Mouse (Mus musculus) kidney, postnatal 10 days (tissue): ENCODE data around the gene Tarbp1.
"Not testable (repeated sequence)": the region's sequence is repeated elsewhere in the genome, so short reads cannot be mapped to it uniquely, and the experiment has no call there.

Experiments used
- DNase-seq: peaks from one replicate; pipeline ENCODE4 v3.0.0; 2021; ENCODE audit warnings: mixed read lengths

Tarbp1 gene

DNA sequence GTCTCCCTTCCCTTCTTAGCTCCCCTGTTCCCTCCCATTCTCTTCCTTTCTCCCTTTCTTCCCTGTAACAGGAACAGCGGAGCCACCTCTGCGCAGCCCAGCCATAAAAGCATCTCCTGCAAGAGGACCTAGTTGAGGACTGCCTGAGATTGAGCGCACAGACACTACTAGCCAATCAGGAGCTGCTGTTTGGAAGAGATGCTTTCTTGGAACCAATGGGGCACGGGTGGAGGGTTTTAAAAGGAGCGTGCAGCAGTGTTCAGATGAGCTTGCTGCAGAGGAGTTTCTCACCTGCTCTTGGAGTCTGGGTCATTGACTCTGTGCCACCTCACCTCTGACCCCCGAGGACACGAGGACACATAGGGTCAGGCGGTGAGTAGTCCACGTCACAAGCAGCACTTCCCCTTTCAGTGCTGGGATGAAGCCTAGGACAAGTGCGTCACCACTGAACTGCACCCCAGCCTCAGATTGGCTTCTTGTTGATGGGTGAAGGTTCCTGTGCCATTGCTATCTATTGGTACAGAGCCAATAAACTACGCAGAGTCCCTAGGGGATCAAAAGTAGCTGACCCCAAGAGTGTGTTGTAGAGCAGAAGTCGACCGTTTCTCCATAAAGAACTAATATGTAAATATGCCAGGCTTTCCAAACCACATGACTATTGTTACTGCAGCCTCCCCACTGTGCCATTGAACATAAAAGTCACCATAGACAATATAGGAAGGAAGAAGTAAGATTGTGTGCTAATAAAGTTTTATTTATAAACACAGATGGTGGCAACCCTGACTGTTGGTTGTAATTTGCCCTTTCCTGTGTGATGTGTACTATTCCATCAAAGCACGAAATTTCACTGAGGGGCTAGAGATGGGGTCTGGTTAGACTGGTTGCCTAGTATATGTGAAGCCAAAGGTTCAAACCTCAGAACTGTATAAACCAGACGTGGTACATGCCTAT lies 19.6 kb upstream of the Tarbp1 start:
- no peak for DNase-seq

DNA sequence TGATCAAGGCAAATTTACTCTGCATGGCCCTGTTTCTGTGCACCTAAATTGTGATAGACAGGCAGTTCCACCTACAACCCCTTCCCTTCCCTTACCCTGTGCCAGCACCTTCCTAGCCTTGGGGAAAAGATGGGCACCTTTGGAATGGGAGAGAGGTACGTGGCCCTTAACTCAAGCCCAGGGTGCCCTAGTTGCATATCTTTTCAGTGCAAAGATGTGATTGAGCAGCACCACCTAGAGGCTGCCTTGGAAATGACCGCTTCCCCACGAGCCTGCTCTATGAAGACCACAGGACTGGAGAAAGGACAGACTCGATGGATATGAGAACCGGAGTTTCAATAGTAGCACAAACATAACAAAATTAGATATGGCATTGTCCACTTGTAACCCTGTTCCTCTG lies 8.1 kb upstream of the Tarbp1 start:
- DNase-seq, result peak; percentile 87

DNA sequence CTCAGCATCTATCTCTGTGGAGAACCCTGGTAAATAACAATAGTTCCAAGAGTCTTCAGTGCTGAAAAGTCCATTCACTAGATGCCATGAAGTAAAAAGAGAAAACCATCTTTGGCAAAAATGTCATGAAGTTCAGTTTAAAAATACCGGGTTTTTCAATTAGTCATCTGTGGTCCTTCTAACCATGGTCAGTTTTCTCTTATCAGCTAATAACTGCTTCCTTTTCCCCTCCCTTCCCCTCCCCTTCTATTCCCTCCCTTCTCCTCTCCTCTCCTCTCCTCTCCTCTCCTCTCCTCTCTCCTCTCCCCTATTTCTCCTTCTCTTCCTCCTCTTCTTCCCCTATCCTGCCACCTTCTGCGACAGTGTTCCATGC lies 7.5 kb upstream of the Tarbp1 start:
- no peak for DNase-seq

DNA sequence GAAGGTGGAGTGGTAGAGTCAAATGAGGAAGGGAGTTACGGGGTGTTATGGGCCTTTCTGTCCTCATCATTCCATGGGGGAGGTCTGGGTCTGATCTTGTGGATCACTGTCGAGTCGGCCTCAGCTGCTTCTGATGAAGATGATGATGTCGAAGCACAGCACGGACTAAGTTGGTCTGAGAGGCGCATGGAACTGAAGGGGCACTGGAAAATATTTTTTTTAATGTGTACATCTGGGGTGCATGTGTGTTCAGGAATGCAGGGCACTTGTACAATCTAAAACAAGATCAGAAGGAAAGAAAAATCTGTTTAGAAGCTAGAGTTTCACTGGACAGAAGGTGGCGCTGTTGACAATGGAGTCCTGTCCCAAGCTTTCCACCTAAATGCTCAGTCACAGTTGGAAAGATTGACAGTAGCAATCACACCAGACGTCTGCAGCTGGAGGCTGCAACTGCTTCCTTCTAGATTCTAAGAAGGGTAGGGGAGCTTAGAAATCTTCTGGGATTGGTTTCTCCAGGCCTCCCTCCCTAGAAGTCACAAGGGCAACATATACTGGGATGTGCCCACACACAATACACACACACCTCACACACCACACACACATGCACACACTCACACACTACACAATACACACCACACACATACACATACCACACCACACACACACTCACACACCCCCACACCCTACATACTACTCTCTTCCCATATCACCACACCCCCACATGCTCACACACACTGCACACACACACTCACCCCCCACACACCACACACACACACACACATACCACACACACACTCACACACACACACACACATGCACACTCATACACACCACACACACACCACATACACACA lies 6.9 kb upstream of the Tarbp1 start:
- DNase-seq, result peak; percentile 81

DNA sequence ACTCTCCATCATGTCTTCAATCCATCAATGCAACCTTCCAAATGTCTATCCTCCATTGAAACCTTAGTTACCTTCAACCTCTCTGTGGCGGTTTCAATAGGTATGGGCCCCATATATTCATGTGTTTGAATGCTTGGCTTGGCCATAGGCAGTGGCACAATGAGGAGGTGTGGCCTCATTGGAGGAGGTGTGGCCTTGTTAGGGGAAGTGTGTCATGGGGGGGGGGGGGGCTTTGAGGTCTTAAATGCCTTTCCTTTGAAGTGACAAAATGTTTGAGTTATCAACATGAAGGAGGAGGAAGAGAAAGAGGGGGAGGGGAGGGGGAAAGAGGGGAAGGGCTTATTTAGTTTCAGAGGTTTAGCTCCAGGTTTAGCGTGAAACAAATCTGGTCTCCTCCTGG lies 5.5 kb upstream of the Tarbp1 start:
- no peak for DNase-seq

DNA sequence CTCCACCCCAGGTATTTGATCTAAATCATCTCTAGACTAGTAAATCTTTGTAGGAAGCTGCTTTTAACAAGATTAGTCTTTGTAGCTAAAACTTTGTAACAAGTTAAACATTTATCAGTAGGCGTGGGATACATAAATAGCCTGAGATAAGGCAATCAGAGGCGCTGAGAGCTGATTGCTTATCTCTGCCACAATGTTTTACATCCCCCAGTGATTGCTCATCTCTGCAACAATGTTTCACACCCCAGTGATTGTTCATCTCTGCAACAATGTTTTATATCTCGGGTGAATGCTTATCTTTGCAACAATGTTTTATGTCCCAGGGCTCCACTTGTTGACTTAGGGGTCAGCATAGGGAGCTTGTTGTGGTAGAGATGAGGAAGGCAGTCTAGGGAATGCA lies 3.8 kb upstream of the Tarbp1 start:
- DNase-seq, result no peak

DNA sequence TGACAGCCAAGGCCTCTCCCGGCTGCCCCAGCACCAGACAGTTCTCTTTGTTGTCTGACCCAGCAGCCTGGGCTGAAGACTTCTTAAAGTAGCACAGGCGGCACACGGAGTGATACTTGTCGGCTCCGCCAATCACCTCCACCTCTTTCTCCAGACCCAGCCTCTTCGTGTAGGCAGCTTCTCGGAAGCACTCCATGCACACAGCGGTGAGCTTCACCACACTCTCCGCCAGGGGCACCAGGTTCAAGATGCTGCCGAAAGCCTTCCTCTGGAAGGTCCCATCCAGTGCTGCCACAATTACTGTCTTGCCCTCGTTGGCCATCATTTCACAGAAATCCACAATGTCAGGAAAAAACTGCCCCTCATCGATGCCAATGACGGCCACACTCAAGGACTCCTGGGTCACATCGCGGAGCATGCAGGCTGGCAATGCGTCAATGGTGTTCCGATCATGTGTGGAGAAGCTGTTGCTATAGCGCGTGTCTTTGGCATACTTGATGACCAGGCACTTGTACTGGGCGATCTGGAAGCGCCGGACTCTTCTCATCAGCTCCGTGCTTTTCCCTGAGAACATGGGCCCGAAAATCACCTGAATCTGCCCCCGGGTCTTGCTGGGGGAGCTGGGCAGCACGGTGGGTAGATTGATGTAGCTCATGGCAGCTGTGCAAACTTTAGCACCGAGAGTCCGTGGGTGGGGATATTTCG lies 1.4 kb upstream of the Tarbp1 start:
- DNase-seq, result not testable (repeated sequence)

DNA sequence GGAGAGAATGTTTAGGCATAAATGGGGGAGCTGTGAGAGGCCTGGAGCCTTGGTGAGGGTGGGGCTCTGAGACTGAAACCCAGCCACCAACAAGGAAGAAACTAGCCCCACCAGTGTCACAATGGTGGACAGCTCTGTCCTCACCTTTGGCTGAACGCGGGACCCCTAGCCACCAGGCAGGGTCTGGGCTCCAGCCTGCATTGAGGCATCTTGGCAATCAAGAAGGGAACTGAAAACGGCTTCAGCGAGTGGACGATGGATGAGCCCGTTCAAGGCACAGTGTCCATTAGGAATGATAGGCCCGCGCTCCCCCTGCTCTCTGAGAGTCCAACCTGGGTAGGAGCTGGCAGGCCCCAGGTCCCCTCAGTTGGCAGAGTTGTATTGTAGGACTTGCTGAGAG lies 873 bp upstream of the Tarbp1 start:
- DNase-seq, result not testable (repeated sequence)

DNA sequence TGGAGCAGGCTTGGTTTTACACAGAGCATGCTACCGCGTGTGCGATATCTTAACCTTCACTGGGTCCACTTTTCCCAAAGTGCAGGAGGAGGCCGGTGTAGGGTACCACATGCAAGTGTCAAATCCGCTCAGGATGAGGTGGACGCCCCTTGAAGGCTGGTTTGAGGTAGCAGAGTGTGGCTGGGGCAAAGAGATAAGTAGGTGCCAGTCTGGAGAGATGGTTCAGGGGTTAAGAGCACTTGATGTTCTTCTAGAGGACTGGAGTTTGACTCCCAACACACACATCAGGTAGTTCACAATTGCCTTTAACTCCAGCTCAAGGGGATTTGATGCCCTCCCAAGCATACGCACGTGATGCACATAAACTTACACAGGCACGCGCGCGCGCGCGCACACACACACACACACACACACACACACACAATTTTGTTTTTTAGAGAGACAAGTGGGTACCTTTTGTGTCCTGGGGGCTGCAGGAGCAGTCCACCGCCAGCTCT lies 1.0 kb downstream of the Tarbp1 start:
- DNase-seq, result no peak

DNA sequence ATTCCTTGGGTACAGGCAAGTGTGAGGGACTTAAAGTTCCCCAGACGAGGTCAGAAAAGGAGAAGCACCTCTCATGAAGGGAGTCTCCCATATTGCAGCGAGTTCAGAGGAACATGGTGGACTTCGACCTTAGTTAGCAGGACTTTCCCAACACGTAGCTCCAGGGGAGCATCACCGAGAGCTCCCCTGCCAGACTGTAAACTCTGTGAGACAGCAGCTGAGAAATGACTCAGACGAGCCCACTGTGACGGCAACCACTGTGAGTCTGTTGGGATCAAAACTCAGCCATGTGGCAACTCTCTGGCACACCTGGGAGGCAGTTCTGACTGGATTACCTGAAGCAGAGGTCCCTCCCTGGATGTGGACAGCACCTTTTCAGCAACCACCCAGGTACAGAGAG lies 10.8 kb downstream of the Tarbp1 start:
- DNase-seq, result no peak

DNA sequence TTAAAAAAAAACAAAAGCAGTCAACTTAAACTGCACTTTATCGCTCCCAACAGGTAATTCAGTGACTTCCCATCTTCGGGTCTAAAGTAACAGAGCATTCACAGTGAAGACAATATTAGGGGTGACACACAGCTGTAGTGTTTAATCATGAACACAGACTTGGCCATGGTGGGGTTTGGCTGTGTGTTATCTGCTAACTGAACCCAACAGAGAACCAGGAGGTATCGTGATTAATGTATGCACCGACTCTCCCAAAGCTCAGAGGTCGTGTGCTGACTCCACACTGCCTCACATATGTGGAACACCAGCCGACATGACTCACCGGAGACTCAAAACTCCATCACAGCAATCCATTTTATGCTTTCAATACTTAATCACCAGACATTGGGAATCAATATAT lies 13.1 kb downstream of the Tarbp1 start:
- DNase-seq, result no peak

DNA sequence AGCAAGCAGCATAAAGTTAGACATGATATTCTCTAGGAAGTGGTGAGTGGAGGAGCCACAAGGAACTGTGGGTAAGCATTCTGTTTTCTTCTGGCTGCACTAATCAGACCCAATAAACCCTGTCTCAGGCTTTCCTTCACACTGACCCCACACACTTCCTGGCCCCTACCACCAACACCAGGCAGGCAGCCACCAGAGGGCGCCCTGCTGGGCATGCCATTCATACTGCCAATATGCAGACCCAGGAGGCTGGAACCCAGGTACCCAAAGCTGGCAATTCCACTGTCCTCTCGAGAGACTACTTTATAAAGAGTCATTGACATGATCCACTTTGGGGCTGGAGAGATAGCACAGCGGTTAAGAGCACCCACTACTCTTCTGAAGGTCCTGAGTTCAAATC lies 14.6 kb downstream of the Tarbp1 start:
- DNase-seq, result peak; percentile 81

DNA sequence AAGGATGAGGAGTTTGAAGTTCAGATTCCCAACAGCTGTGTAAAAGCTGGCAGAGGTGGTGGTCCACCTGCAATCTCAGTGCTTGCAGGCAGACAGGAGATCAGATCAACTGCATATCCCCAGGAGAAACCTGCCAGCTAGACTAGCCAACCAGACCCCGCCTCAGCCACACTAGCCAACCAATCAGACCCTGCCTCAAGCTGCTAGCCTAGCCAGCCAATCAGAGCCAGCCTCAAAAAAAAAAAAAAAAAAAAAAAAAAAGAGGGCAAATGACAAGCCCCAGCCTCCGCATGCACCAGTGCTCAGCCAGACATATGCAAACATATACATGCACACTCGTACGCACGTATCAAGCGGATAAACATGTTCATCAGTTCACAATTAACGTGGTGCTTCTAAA lies 19.5 kb downstream of the Tarbp1 start:
- DNase-seq, result no peak

DNA sequence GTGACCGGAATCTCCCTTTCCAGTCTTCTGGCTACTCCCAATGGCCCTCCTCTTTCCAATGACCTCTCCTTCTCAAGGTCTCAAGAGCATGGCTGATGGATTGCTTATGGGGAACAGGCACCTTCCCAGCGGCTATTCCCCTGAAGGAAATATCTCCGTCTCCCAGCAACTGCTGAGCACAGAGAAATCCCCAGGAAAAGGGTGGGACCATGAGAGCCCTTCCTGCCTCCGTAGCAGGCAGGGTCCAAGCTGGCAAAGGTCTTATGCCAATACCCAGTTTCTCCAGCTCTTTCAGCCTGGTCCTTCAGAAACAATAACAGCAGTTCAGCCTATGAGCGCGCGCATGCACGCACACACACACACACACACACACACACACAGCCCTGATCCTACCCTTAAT lies 23.7 kb downstream of the Tarbp1 start:
- no peak for DNase-seq

DNA sequence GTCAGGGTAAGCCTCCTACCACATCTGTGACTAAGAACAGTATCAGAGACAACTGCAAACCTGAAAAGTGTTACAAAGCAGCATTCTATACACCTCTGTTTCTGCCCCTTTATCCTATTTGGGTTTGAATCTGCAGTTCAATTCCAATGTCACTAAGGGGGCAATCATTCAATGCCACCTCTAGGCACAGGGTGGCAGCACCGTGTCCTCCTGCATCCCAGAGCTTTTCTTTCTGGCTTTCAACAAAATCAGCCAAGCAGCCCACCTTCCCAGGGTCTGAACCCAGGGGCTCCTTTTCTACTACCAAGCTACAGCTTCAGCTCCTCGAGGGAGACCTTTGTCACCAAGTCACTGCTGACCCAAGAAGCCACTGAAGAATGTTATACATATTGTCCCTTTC lies 35.9 kb downstream of the Tarbp1 start:
- DNase-seq, result no peak

DNA sequence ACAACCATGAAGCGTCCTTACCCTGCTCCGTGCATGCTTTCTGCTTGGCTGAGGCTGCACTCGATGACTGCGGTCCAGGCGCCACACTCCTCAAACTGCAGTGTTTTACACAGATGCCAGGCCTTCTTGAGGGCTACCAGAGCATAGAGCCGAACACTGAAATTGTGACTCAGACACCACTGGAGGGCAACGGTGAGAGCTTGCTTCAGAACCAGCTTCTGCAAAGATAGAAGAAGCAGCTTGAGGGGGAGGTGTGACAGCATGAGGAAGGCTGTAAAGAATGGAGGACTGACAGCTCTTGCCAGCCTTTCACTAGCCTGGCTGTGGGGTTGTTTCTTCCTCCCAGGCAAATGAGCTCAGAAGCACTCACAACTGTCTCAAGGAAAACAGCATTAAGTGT lies 41.0 kb downstream of the Tarbp1 start:
- no peak for DNase-seq

DNA sequence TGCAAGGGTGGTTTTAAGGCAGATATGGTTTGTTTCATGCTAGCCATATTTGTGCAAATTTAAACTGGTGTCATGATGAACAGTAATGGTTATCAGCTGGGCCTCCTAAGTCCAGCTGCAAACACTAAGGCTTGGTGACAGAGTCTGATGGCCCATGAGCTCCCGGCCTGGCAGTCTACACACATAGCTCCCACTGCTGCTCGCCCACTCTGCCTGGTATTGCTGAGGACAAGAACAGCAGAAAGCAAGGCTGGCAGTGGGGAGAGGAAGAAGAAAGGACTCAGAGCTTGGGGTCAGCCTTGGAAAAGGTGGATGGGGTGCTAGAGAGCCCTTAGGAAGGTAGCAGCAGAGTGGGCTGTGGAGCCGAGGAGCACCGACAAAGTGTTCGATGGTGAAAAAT lies 45.2 kb downstream of the Tarbp1 start:
- DNase-seq, result no peak

DNA sequence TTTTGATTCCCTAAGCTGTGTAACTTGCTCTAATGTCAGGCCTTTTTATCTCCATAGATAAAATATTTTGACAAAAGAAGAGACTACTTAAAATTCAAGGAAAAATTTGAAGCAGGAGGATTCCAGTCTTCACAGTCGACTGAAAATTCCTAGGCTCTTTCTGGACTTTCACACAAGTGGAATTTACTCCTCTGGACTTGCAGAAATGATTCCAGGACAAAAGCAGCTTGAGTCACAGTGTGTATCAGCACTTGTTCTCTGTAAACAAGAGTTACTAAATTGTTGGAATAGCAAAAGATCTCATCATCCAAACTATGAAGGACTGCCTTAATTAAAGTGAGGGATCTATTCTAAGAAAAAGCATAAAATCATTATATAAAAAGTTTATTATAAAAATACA lies 49.9 kb downstream of the Tarbp1 start:
- no peak for DNase-seq

DNA sequence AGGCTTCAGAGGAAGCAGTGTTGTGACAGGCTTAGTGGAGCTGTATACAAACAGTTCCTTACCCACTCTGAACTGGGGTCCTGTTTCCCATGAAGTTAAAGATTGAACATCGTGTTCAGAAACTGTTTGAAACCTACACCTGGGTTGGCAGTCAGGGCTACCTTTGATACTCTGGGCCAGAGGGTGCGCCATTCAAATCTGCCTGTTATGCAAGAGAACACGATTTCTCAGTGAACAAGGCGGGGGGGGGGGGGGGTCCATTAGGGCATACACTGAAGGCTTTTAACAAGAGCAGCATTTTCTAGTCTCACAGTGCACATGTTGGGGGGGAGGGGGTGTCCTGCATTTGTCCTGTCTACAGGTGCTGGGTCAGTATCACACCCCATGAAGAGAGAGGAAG lies 50.7 kb downstream of the Tarbp1 start:
- peak; percentile 18 for DNase-seq

DNA sequence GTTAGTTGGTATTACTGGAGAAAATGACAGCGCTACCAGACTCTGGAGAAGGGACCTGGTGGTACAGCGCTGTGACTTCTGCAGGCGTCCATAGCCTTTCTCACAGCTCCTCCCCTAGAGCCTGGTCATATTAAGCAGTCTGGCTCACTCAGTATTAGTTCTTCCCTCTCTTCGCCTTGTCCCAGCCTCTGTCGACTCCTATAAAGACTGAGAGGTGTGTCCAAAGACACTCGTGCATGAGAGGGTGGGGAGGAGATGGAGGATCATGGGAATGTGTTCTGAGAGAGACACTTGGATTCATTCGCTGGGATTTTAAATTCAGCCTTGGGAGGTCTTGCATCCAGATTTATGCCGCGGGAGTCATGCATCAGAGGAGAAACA lies 52.0 kb downstream of the Tarbp1 start:
- no peak for DNase-seq

DNA sequence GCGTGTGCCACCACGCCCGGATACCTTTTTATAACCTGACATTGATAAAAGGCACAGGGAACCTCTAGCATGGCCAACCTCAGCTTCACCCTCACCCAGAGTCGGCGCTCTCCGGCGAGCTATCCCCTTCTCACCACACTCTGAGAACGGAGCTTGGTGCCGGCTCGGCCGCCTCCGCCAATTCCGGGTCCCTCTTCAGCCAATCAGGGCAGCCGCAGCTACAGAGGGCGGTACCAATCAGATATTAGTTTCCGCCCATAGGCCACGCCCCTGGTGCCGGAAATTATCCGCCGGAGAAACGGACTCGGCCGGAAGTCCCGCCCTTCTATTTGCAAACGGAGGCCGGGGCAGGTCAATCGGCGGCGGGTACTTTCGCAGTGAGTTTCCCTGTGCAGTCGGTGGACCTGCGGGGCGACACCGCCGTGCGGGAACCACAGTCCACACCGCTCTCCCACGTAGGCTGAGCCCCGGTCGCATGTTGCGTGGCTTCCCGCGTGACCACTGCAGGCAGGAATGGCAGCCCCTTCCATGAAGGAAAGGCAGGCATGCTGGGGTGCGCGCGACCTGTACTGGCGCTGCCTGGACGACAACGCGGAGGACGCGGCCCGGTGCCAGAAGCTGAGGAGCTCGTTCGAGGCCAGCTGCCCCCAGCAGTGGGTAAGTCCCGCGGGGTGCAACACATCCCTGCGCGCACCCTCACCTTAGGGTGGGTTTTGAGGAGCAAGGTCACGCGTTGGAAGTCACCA lies 52.5 kb downstream of the Tarbp1 start, which contains the start of gene Coa6:
Gene Coa6 (plus strand): TSS at position 342 of the 746 bp plus-strand sequence.
- DNase-seq, result peak; percentile 99

DNA sequence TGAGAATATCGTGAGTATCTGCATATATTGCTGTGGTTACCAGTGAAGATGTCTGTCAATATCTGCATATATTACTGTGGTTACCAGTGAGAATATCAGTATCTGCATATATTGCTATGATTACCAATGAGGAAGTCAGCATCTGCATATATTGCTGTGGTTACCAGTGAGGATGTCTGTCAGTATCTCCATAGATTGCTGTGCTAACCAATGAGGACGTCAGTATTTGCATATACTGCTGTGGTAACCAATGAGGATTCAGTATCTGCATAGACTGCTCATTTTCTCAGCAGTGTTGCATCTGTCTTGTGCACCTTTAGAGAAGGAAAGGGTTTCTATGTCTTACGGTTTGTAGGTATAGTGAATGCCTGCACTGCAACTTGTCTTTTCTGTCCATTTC lies 54.0 kb downstream of the Tarbp1 start:
- no peak for DNase-seq
